Mouse (Mus musculus) gastrocnemius, postnatal 4 days (tissue): ENCODE results near the gene Cmas. TPM values are rescaled to one million over a fixed set of nuclear protein-coding genes. Genes with fewer than 3 reads are reported as not detected.

Experiments used
- DNase-seq, 2 experiments: peaks; one replicate each; pipeline ENCODE4 v3.0.0; 2021 to 2022; ENCODE audit warnings: low spot score in 2 of 2, mixed read lengths in 2 of 2
- total RNA-seq, 2 experiments: library from RNA; stranded (reverse); gene quantifications; 2 replicates each; pipeline ENCODE4 v1.2.3; 2021

The Cmas gene
- total RNA-seq, 2 experiments from 2014 or later = 40.8 to 42.0 TPM

DNA sequence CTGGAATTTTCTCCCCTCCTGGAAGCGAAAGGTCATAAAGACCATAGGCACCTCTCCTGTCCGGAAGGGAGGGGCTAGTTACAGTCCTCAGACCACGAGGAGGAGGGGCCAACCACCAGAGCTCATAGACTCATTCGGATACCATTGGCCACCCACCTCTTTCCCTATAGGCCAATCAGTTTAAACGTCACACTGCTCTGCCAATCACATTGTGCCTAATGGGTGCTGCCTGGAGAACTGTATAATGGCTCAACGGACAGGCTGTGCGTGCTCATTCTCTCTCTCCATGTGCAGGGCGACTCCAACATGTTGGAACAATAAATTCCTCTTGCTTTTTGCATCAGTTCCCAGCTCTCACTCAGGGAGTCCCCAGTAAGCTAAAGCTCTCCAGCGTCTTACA is 5.1 kb upstream of the Cmas start:
- DNase-seq = no peak

DNA sequence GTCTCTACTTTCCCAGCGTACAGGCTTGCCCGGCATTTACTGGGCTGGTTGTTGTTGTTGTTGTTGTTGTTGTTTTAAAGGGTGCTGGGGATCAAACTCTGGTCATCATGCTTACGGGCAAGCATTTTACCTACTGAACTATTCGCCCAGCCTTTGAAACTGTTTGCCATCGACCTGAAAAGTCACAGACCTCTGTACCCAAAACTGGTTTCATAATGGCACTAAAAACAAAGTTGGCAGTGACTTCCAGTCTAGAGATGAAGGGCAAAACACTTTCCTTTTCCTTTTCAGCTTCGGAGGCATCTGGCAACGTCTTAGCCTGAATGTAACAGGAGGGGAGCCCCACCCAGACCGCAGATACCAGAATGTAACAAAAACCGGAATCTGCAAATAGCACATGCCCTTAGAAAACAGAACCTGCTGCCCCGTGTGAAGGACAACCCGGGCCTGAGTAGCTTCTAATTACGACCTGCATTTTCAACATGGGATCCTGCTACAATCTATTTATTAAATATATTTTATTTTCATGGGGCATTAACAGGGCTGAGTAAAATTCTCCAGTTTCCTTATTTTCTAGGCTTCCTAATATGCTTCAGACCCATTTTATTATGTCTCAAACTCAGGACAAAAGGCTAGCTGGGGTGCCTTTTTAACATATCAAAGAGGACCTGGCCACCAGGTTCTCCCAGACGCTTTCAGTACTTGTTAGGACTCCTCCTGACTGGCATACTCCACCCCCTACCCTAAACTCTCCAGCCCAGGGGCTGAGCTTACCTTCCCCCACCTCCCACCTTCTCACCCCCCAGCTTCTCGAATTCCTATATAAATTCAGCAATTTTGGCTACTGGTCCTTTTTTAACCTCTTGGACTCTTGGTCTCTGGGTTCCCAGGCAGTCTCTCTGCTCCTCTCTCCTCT is 3.9 kb upstream of the Cmas start:
- no peak for DNase-seq

DNA sequence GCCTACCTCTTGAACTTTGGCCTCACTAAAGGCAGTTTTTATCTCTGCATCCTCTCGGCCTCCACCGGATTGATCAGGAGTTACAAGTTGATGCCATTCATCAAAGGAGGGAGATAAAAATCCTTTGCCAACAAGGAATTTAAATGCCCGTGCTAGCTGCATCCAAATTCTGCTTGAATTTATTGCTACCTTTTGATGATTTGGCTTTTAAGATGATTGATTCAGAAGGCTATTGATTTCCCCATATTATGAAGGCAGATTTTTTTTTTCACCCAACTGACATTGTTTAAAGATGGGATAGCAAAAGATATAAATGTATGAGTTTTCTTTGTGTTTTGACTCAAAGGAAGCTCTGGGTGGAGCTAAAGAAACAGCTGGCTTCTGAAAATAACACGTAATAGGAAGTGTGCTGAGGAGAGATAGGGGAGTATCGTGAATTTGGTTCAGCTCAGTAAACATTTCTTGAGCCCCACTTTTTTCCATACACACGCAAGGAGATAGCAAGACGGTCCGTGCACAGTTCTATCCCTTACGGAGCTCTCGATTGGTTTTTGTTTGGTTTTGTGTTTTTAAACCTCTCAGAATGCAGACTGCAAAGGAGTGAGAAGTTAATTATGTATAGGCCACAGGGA is 964 bp downstream of the Cmas start:
- DNase-seq = no peak

DNA sequence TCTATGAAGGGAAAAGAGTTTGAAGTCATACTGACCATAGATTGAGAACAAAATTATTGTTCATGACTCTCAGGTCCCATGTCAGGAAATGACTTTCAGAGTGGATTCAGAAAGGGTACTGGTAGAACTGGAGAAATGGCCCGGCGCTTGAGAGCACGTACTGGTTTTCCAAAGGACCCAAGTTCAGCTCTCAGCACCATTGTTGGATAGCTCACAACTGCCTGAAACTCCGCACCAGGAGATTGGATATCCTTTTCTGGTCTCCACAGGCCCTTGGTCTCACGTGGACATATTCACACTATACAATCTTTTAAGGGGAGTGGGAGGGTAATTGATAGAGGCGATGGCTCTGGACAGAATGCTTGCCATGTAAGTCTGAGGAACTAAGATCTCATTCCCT is 1.5 kb downstream of the Cmas start:
- DNase-seq = no peak

- no peak for DNase-seq
These were observed 2.1 kb downstream of the Cmas start for GRCm38 (mm10) chr6:142758562-142758961.

- no peak for DNase-seq
These were observed 3.1 kb downstream of the Cmas start for GRCm38 (mm10) chr6:142759633-142760032.

GRCm38 (mm10) chr6:142764933-142765332 is 8.4 kb downstream of the Cmas start:
- no peak for DNase-seq

- DNase-seq = no peak
These were observed 10.8 kb downstream of the Cmas start for GRCm38 (mm10) chr6:142767305-142767704.

DNA sequence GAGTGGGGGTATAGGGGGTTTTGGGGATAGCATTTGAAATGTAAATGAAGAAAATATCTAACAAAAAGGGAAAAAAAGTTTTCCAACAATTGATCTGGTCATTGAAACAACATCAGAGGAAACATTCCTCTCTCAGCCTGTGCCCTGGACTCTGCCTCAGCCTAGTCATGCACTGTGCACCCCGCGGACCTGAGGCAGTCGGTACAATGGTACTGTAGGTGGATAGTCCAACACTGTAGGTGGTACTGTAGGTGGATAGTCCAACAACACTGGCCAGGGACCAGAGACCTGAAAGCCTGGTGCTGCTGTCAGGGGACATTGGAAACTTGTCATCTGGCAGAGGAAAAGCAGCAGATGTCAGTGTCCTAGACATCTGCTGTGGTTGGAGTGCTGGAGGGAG is 13.4 kb downstream of the Cmas start:
- no peak for DNase-seq

DNA sequence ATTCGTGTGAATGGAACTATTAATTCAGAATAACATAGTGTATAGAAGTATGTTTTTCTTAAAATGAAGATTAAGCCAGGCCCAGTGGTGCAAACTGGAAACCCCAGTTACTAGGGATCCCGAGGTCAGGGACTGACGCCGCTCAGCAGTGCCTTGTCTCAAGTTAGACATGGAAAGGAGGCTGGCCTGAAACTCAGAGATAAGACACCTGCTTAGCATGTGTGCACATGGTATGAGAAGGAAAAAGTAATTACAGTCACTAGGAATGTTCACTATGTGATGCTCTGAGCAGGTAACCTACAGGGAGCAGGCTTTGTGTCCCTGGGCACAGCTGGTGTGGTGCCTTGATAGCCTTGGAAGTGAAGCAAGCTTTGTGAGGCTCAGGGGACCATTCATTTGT is 15.2 kb downstream of the Cmas start:
- no peak for DNase-seq

DNA sequence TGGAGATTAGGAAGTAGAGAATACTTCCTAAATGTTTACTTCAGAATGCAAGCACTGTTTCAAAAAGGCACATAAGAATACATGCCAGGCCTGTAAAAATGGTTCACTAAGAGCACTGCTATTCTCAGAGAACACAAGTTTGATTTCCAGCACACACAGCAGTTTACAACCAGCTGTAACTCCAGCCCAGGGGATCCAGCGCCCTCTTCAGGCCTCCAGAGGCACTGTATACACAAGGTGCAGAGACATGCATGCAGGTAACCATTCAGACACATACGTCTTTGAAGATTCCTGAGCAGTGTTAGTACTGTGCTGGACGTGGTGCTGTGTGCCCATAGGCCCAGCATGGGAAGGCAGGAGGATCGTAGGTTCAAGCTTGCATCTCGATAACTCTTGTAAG is 17.1 kb downstream of the Cmas start:
- no peak for DNase-seq

GRCm38 (mm10) chr6:142776935-142777334 is 20.4 kb downstream of the Cmas start:
- no peak for DNase-seq

DNA sequence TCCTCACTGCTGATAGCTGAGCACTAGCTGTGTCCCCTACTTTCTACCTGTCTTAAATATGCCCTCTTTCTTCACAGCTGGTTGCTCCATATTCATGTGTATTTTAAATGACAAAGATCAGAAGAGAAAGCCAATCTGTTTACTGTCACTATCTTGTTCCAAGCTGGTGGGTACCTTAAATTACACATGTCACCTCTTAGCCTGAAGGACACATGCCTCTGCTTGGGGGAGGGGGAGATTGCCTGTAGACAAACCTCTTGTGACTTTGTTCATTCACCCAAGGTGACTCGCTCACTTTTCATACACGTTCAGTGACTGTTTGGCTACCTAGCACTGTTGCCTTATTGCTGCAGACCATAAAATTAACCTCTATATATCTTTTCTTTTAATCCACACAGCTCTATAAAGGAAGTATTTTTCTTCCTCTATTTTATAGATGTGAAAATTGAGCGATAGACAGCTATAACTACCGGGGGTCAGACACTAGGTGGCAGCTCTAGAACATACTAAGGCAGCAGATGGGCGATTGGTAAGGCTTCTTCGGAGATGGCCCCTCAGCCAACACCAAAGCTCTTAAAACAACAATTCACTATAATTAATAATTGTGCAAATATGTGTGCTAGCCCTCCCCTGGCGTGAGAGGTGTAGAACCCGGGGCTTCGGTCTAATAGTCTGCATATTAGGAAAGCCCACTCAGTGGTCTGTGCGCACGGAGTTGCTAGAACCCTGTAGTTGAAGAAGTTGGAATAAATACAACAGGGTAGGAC is 22.7 kb downstream of the Cmas start:
- peak in 1 of 2 experiments; percentile 38 for DNase-seq

DNA sequence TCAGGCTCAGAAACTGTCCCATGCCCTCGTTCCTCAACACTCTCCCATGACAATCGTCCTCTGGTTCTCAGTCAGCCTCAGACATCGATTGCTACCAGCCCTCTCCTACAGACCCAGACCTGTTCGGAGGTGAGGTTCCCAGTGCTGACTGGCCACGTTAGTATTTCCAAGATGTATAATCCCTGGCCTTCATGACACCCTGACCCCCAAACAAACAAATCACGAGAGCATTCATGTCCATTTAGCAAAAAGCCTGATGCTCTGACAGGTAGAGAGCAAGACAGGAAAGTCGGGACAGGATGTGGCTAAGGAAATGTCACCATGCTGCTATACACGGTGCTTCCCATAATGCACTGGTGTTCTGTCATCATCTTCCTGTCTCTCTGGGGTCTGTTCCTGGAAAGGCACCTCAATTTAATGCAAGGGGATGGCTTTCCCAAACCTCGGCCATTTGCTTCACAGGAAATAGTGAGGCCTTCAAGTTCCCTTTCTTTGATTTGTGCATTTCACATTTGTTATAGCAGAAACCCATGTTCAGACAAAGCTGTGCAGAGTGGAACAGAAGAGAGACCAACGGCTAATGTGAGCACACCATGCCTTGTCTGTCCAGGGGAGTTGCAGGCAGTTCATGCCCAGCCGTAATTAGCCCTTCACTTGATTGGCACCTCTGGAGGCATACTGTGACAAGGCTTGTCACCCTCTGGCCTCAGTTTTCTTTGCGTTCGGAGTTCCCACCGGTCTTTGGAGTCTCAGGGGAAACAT is 23.5 kb downstream of the Cmas start:
- DNase-seq = no peak

DNA sequence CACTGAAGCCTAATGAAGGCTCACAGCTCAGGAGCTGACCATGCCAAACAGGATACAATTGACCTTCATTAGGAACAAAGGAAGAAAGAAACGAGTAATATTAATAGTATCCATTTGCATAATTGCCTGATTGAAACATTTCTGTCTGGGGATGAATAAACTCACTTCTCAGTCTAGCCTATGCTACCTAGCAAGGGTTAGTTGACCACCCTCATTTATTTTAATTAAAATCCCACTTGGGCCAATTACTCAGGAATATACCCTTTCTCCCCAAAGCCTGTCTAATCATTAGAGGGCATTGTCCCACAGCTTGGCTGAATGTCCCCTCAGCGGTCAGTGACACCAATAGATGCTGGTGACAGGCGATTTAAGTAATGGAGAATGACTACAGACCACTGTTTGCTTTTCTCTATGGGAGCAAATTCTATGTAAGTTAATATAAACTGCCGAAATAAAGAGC is 24.1 kb downstream of the Cmas start:
- DNase-seq = no peak

DNA sequence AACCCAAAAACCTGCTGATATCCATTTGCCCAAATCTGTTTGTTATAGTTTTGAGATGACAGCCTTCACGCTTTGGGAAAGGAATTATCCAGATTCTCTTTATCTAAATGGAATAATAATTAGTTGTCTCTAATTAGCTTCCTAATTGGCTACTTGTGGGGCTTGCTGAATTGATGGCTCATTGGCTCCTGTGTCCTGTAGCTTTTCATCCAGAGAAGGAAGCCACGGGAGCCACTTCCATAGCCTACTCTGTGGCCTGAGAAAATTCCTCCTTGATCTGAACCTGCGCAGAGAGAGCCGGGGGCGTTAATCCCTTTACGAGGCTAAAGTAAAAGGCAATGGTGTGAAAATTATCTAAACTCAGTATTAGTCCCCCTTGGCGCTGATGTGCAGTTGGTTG is 24.8 kb downstream of the Cmas start:
- no peak for DNase-seq

DNA sequence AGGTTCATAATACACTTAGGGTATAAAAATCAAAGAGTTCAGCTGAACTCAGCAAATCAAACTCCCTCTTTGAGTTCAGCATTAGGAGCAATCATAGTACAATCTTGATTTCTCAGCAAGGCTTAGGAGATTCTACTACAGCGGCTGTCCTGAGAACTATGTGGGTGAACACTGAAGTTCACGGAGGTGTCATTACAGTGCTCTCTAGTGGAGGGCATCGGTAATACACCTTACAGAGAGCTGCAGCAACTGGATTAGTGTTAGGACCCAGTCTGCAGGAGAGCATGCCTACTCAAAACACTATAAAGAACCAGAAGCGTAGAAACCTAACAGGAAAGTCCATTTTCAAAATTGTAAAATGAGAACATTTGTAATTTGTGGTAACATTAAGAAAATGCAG is 28.9 kb downstream of the Cmas start:
- DNase-seq = peak in 1 of 2 experiments; percentile 30

DNA sequence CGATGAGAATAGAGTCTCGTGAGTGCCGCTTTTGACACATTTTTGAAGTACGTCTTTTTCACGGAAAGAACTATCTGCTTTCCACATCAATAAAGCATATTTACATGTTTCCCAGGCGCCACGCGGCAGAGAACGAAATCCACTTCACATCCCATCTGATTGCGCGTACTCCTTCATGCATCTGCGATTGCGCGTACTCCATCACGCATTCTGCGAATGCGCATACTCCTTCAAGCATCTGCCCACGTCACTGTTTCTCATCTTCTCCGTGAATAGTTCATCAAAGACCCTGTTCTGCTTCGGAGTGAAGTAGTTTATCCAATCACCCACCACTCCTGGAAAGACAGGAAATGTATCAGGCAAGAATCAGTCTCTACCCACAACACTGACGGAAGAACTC is 29.6 kb downstream of the Cmas start:
- DNase-seq = no peak

- DNase-seq = no peak
These were observed 31.8 kb downstream of the Cmas start for GRCm38 (mm10) chr6:142788042-142788987.

- no peak for DNase-seq
These were observed 33.2 kb downstream of the Cmas start for GRCm38 (mm10) chr6:142789736-142790135.
